ENCODE assay signal across 7 mouse cellular contexts in the genomic region with DNA sequence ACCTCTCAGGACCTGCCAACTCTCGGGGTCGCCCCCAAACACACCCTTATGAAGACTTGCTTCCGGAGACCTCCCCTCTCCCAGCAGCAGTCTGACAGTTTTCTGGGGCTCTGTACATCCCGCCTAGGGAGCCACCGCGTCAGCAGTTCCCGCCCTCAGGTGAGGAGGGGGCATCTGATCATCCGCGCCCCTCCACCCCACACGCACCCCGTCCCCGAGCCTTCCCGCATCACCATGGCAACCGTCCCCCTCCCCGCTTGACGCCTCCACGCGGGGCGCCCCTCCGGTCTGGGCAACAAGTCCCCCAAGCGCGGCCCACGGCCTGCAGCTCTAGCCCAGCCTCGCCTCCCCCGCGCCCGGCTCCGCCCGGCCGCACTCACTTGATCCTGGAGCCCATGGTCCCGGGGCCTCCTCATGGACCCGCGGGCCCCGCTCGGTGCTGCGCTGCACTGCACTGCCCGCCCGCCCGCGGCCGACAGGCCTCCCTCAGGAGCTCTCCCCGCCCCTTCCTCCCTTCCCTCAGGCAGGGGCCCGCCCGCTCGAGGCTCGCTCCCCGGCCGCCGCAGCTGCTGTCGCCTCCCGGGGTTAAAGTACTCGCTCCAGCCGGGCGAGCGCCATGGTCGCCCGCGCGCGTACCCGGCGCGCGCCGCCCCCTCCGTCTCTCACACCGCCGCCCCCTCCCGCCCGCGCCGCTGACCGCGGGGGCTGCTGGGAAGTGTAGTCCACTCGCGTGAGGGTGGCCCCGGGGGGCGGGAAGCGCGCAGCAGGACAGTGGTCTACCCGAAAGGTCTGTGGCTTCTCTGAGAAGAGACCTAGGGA. TPM values are rescaled to one million over a fixed set of nuclear protein-coding genes. Genes with fewer than 3 reads are reported as not detected.
DNase-seq lines count a peak whose midpoint lies in the region; ATAC-seq lines count a peak whose summit lies in the region.

A gene (minus strand): TSS at position 658 of the 819 bp plus-strand sequence.

- H3K9me3 ChIP-seq in embryonic facial prominence, embryonic 11.5 days (replicated peaks; ENCODE audit: control insufficient read depth, low read length), result no peaks in the 10 kb centered on the region
- H3K9me3 ChIP-seq in limb, embryonic 11.5 days (ENCODE audit: control insufficient read depth, low read length), result no peaks in the 10 kb centered on the region
- H3K9me3 ChIP-seq in midbrain, embryonic 14.5 days (ENCODE audit: control insufficient read depth, low read length), result no peaks in the 10 kb centered on the region

- H3K27me3 ChIP-seq in embryonic facial prominence, embryonic 11.5 days (ENCODE audit: control insufficient read depth, insufficient read depth, low read length), result no peaks in the 10 kb centered on the region
- H3K27me3 ChIP-seq in limb, embryonic 11.5 days (ENCODE audit: control insufficient read depth, insufficient read depth, low read length), result no peaks in the 10 kb centered on the region
- no peaks in the 10 kb centered on the region for H3K27me3 ChIP-seq in midbrain, embryonic 14.5 days (ENCODE audit: control insufficient read depth, insufficient read depth, low read length)

- under 1% methylated on average over 80 of the region's 81 CpGs for WGBS in embryonic facial prominence, embryonic 11.5 days
- under 1% methylated on average over 75 of the region's 81 CpGs for WGBS in limb, embryonic 11.5 days
- under 1% methylated on average over 69 of the region's 81 CpGs for WGBS in midbrain, embryonic 14.5 days

- DNase-seq in adrenal gland, postnatal 14 days, result peak; percentile 92
- DNase-seq in embryonic facial prominence, embryonic 11.5 days (ENCODE audit: low spot score), result peak; percentile 93
- DNase-seq in heart, adult 11 months, result peak; percentile 99
- peak; percentile 91 for DNase-seq in kidney, adult 18-20 months
- peak; percentile 91 for DNase-seq in limb, embryonic 11.5 days (ENCODE audit: low spot score)
- DNase-seq in midbrain, embryonic 14.5 days, result peak; percentile 94
- DNase-seq in spleen, adult 18-20 months, result peak; percentile 82 to 87

- no peaks in the 10 kb centered on the region for H3K4me1 ChIP-seq in embryonic facial prominence, embryonic 11.5 days (ENCODE audit: control insufficient read depth, insufficient read depth, low read length)
- 0 out of 2 replicates have a peak, but pooled peaks cover 4% of the 10 kb centered on the region for H3K4me1 ChIP-seq in limb, embryonic 11.5 days (ENCODE audit: control insufficient read depth, insufficient read depth, low read length)
- peaks cover 14% of the 10 kb centered on the region for H3K4me1 ChIP-seq in midbrain, embryonic 14.5 days (ENCODE audit: control insufficient read depth, insufficient read depth, low read length)

- H3K4me3 ChIP-seq in embryonic facial prominence, embryonic 11.5 days (ENCODE audit: low read depth, low read length), result peak within 1 kb of the TSS; percentile 77
- H3K4me3 ChIP-seq in limb, embryonic 11.5 days (ENCODE audit: low read depth, low read length), result peak within 1 kb of the TSS; percentile 89
- peak within 1 kb of the TSS; percentile 82 for H3K4me3 ChIP-seq in midbrain, embryonic 14.5 days (replicated peaks; ENCODE audit: low read depth, low read length)

- H3K4me2 ChIP-seq in embryonic facial prominence, embryonic 11.5 days (ENCODE audit: low read depth, low read length), result peak within 1 kb of the TSS; percentile 78
- H3K4me2 ChIP-seq in limb, embryonic 11.5 days (ENCODE audit: low read depth, severe bottlenecking), result peak within 1 kb of the TSS; percentile 81
- H3K4me2 ChIP-seq in midbrain, embryonic 14.5 days (ENCODE audit: low read length), result peak within 1 kb of the TSS; percentile 62

- H3K36me3 ChIP-seq in embryonic facial prominence, embryonic 11.5 days (replicated peaks; ENCODE audit: control insufficient read depth, insufficient read depth, low read depth, low read length), result no peaks in the 10 kb centered on the region
- no peaks in the 10 kb centered on the region for H3K36me3 ChIP-seq in limb, embryonic 11.5 days (ENCODE audit: control insufficient read depth, insufficient read depth, low read length)
- no peaks in the 10 kb centered on the region for H3K36me3 ChIP-seq in midbrain, embryonic 14.5 days (ENCODE audit: control insufficient read depth, insufficient read depth, low read length)

- H3K27ac ChIP-seq in embryonic facial prominence, embryonic 11.5 days (replicated peaks; ENCODE audit: low read depth, low read length), result peak within 1 kb of the TSS; percentile 84
- H3K27ac ChIP-seq in limb, embryonic 11.5 days (replicated peaks; ENCODE audit: low read depth, low read length), result peak within 1 kb of the TSS; percentile 90
- peak within 1 kb of the TSS; percentile 91 for H3K27ac ChIP-seq in midbrain, embryonic 14.5 days (replicated peaks; ENCODE audit: low read depth, low read length)

- ATAC-seq in embryonic facial prominence, embryonic 11.5 days (replicated peaks; ENCODE audit: insufficient number of reproducible peaks, low FRiP score, low TSS enrichment, low read depth), result peak; percentile 96
- peak; percentile 93 for ATAC-seq in limb, embryonic 11.5 days (ENCODE audit: insufficient number of reproducible peaks, low FRiP score, low TSS enrichment, low read depth)
- ATAC-seq in midbrain, embryonic 14.5 days (ENCODE audit: low FRiP score, low TSS enrichment), result peak; percentile 94

- peak within 1 kb of the TSS; percentile 85 for H3K9ac ChIP-seq in embryonic facial prominence, embryonic 11.5 days (replicated peaks; ENCODE audit: low read length)
- H3K9ac ChIP-seq in limb, embryonic 11.5 days (ENCODE audit: low read length), result peak within 1 kb of the TSS; percentile 90
- peak within 1 kb of the TSS; percentile 81 for H3K9ac ChIP-seq in midbrain, embryonic 14.5 days (replicated peaks; ENCODE audit: low read length)

RNA-seq across cellular contexts. Expression of the gene that starts here (rescaled TPM):
- 22.5 and 25.3 TPM in 2 replicates for total RNA-seq in adrenal gland, postnatal 14 days (2021)
- polyA plus RNA-seq in embryonic facial prominence, embryonic 11.5 days (2014; fragmentation: Nextera tagmentation; extraction: Ambion mirVana), result 8.1 and 8.6 TPM in 2 replicates
- polyA plus RNA-seq in limb, embryonic 11.5 days (2014; fragmentation: Nextera tagmentation; extraction: Ambion mirVana), result 11.3 and 12.3 TPM in 2 replicates
- 16.6 and 18.1 TPM in 2 replicates for polyA plus RNA-seq in midbrain, embryonic 14.5 days (2014; fragmentation: Nextera tagmentation; extraction: Ambion mirVana)

Comparison
In these comparisons a context has a peak if more than half of its experiments do, and no peak if none do; other contexts are left out.
1. Peak in every context shown above with its lines: DNase-seq, ATAC-seq, H3K4me3 ChIP-seq and H3K27ac ChIP-seq.